Mouse (Mus musculus): Measurements from ENCODE around the gene Cacnb3. TPM values are rescaled to one million over a fixed set of nuclear protein-coding genes. Genes with fewer than 3 reads are reported as not detected.
A peak's percentile ranks its signal among the peaks of the same experiment; 100 is the strongest.

Gene Cacnb3
- polyA plus RNA-seq, 1 experiment from 2014 or later: 15.1 TPM

- WGBS: 57% methylated on average over 7 of the region's 7 CpGs
- Histone ChIP-seq H3K9ac (ENCODE audit: low read length) (peak overlapping the region; percentile 69; the same call in 1 of the 2 replicates), H3K4me2 (replicated peaks; ENCODE audit: low read depth) (peak overlapping the region; percentile 76), H3K4me1 (replicated peaks; ENCODE audit: control insufficient read depth, insufficient read depth) (no peaks in the 10 kb centered on the region; the same call in 1 of the 2 replicates), H3K4me3 (ENCODE audit: low read depth, low read length) (peak overlapping the region; percentile 42), H3K9me3 (ENCODE audit: control insufficient read depth, low read length) (no peaks in the 10 kb centered on the region), H3K27ac (replicated peaks) (peak overlapping the region; percentile 93; the same call in 1 of the 2 replicates), H3K27me3 (ENCODE audit: control insufficient read depth, insufficient read depth, low read length) (no peaks in the 10 kb centered on the region), H3K36me3 (ENCODE audit: control insufficient read depth, insufficient read depth, low read length) (peaks cover 19% of the 10 kb centered on the region)
- no peak for TF ChIP-seq EP300 (optimal IDR thresholded peaks at IDR 0.05)
- no peak for TF ChIP-seq CTCF (IDR thresholded peaks at IDR 0.05; ENCODE audit: low read depth)
- ATAC-seq (ENCODE audit: low FRiP score, low TSS enrichment): no peak
- peak; percentile 18 for DNase-seq (ENCODE audit: low spot score)
These were observed 28.8 kb upstream of the Cacnb3 start for GRCm38 (mm10) chr15:98601832-98602190.

- no peaks in the 10 kb centered on the region for H3K9me3 ChIP-seq (ENCODE audit: control insufficient read depth, low read length)
- ATAC-seq (ENCODE audit: low FRiP score, low TSS enrichment) (peak; percentile 78), DNase-seq (ENCODE audit: low spot score) (peak; percentile 81)
- peak overlapping the region; percentile 76 for H3K4me2 ChIP-seq (replicated peaks; ENCODE audit: low read depth)
- no peaks in the 10 kb centered on the region for H3K27me3 ChIP-seq (ENCODE audit: control insufficient read depth, insufficient read depth, low read length)
- TF ChIP-seq EP300 (optimal IDR thresholded peaks at IDR 0.05) (no peak), CTCF (IDR thresholded peaks at IDR 0.05; ENCODE audit: low read depth) (no peak)
- H3K36me3 ChIP-seq (ENCODE audit: control insufficient read depth, insufficient read depth, low read length): peaks cover 14% of the 10 kb centered on the region
- H3K27ac ChIP-seq (replicated peaks): peak overlapping the region; percentile 93
- H3K4me1 ChIP-seq (replicated peaks; ENCODE audit: control insufficient read depth, insufficient read depth): no peaks in the 10 kb centered on the region; the same call in 1 of the 2 replicates
- WGBS: 23% methylated on average over 13 of the region's 13 CpGs
- peak overlapping the region; percentile 42 for H3K4me3 ChIP-seq (ENCODE audit: low read depth, low read length)
- H3K9ac ChIP-seq (ENCODE audit: low read length): peak overlapping the region; percentile 69
These were observed 28.3 kb upstream of the Cacnb3 start for GRCm38 (mm10) chr15:98602191-98602881.

- peak overlapping the region; percentile 76 for H3K4me2 ChIP-seq (replicated peaks; ENCODE audit: low read depth)
- H3K36me3 ChIP-seq (ENCODE audit: control insufficient read depth, insufficient read depth, low read length): peaks cover 12% of the 10 kb centered on the region
- H3K27ac ChIP-seq (replicated peaks): peak overlapping the region; percentile 93
- DNase-seq (ENCODE audit: low spot score): peak; percentile 75
- no peaks in the 10 kb centered on the region for H3K9me3 ChIP-seq (ENCODE audit: control insufficient read depth, low read length)
- H3K4me3 ChIP-seq (ENCODE audit: low read depth, low read length): peak overlapping the region; percentile 42
- TF ChIP-seq EP300 (optimal IDR thresholded peaks at IDR 0.05) (no peak), CTCF (IDR thresholded peaks at IDR 0.05; ENCODE audit: low read depth) (no peak)
- 25% methylated on average over 4 of the region's 4 CpGs for WGBS
- peak; percentile 14; the same call in 1 of the 2 replicates for ATAC-seq (ENCODE audit: low FRiP score, low TSS enrichment)
- H3K27me3 ChIP-seq (ENCODE audit: control insufficient read depth, insufficient read depth, low read length): no peaks in the 10 kb centered on the region
- H3K4me1 ChIP-seq (replicated peaks; ENCODE audit: control insufficient read depth, insufficient read depth): no peaks in the 10 kb centered on the region; the same call in 1 of the 2 replicates
- H3K9ac ChIP-seq (ENCODE audit: low read length): peak overlapping the region; percentile 69
These were observed 27.6 kb upstream of the Cacnb3 start for GRCm38 (mm10) chr15:98602921-98603458.

GRCm38 (mm10) chr15:98604041-98604575, 26.5 kb upstream of the Cacnb3 start:
- Histone ChIP-seq H3K4me3 (ENCODE audit: low read depth, low read length) (no peak overlapping the region), H3K27me3 (ENCODE audit: control insufficient read depth, insufficient read depth, low read length) (no peaks in the 10 kb centered on the region), H3K27ac (replicated peaks) (0 out of 2 replicates have a peak overlapping the region, but pooled peaks have one; percentile 18), H3K9ac (ENCODE audit: low read length) (0 out of 2 replicates have a peak overlapping the region, but pooled peaks have one; percentile 18), H3K9me3 (ENCODE audit: control insufficient read depth, low read length) (no peaks in the 10 kb centered on the region), H3K4me1 (replicated peaks; ENCODE audit: control insufficient read depth, insufficient read depth) (no peaks in the 10 kb centered on the region; the same call in 1 of the 2 replicates), H3K4me2 (replicated peaks; ENCODE audit: low read depth) (no peak overlapping the region), H3K36me3 (ENCODE audit: control insufficient read depth, insufficient read depth, low read length) (peaks cover 8% of the 10 kb centered on the region)
- ATAC-seq (ENCODE audit: low FRiP score, low TSS enrichment) (no peak), DNase-seq (ENCODE audit: low spot score) (no peak)
- TF ChIP-seq EP300 (optimal IDR thresholded peaks at IDR 0.05): no peak
- TF ChIP-seq CTCF (IDR thresholded peaks at IDR 0.05; ENCODE audit: low read depth): no peak
- WGBS: 85% methylated on average over 24 of the region's 24 CpGs

GRCm38 (mm10) chr15:98606051-98606536, 24.5 kb upstream of the Cacnb3 start:
- H3K4me3 ChIP-seq (ENCODE audit: low read depth, low read length): no peak overlapping the region
- ATAC-seq (ENCODE audit: low FRiP score, low TSS enrichment) (no peak), DNase-seq (ENCODE audit: low spot score) (peak; percentile 51)
- peak overlapping the region; percentile 92 for H3K4me2 ChIP-seq (replicated peaks; ENCODE audit: low read depth)
- H3K36me3 ChIP-seq (ENCODE audit: control insufficient read depth, insufficient read depth, low read length): peaks cover 5% of the 10 kb centered on the region
- no peaks in the 10 kb centered on the region; the same call in 1 of the 2 replicates for H3K4me1 ChIP-seq (replicated peaks; ENCODE audit: control insufficient read depth, insufficient read depth)
- H3K27me3 ChIP-seq (ENCODE audit: control insufficient read depth, insufficient read depth, low read length): no peaks in the 10 kb centered on the region
- H3K9ac ChIP-seq (ENCODE audit: low read length): no peak overlapping the region
- no peak for TF ChIP-seq EP300 (optimal IDR thresholded peaks at IDR 0.05)
- 56% methylated on average over 12 of the region's 12 CpGs for WGBS
- H3K9me3 ChIP-seq (ENCODE audit: control insufficient read depth, low read length): no peaks in the 10 kb centered on the region
- H3K27ac ChIP-seq (replicated peaks): peak overlapping the region; percentile 97
